Mouse (Mus musculus) heart, adult 2 months (tissue): ENCODE data around the gene Kazn.

Experiments
- CTCF ChIP-seq: fragments of 200-600 bp; IDR thresholded peaks from 2 replicates; pipeline ENCODE4 v1.8.1; 2022; ENCODE audit warnings: antibody characterized with exemption, mild to moderate bottlenecking, moderate library complexity
- EP300 ChIP-seq: fragments of 200-500 bp; IDR thresholded peaks from 2 replicates; pipeline ENCODE4 v1.6.1; 2011; ENCODE audit warnings: low read depth, low read length, control low read depth; ENCODE audit not compliant: insufficient read depth
- POLR2A ChIP-seq: fragments of 200-500 bp; IDR thresholded peaks from 2 replicates; pipeline ENCODE4 v1.6.1; 2011; ENCODE audit warnings: mild to moderate bottlenecking, low read depth, low read length, control low read depth; ENCODE audit not compliant: insufficient read depth

DNA sequence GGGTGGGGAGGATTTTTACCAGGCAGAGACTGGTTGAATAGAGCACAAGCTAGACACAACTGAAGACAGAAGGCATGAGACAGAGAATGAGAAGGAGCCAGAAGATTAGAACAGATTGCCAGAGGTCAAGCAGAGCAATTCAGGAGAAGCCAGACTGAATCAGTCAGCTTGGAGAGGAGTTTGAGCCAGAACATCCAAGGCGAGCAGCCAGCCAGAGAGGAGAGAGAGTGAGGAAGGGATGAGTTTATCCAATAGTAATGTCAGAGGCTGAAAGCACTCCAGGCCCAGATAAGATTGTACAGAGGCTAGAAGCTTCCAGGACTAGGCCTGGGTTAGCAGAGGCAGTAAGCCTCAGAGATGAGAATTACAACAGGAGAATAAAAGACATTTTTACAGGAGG, 118.0 kb downstream of the Kazn start:
- TF ChIP-seq EP300, result no peak
- TF ChIP-seq POLR2A, result no peak
- no peak for TF ChIP-seq CTCF
